Mouse (Mus musculus) adrenal gland, postnatal 4 days (tissue): Measurements from ENCODE around the gene Gm28051. TPM values are rescaled to one million over a fixed set of nuclear protein-coding genes. Genes with fewer than 3 reads are reported as not detected.

ENCODE experiments used
- DNase-seq, 2 experiments: peaks; one replicate each; pipeline ENCODE4 v3.0.0; 2021 to 2022; ENCODE audit warnings: low spot score in 2 of 2, mixed read lengths in 2 of 2
- total RNA-seq, 2 experiments: library from RNA; stranded (reverse); gene quantifications; 2 replicates each; pipeline ENCODE4 v1.2.3; 2021

Gm28051 gene
- total RNA-seq, 2 experiments from 2014 or later: not detected

DNA sequence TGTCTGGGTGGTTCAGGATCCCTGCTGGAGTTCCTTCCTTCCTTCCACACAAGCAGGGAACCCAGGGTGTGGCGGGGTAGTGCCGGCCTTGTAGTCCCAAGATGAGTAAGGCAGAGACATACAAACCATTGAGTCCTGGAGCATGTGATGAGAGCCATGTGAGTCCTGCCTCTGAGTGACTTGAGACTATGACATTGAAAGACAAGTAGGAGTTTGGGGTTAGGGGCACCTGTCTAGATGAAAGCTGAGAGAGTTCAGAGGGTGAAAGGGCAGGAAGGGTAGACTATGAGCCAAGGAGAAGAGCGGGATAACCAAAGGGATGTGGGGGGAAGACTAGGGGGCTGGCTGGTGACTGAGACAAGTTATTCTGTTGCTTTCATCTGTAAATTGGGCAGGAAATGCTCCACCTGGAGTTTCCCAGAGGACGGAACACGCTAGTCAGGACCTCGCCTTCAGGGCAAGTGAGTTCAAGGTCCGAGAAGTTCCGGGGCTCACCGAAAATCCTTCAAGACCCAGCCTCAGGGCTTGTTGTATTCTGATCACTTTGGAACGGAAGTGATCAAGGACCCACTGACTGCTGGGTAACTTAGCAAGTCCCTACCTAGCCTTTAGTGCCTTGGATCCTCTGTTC is 50.6 kb downstream of the Gm28051 start:
- no peak for DNase-seq

GRCm38 (mm10) chr12:102705906-102706640 is 51.5 kb downstream of the Gm28051 start:
- no peak for DNase-seq

GRCm38 (mm10) chr12:102705216-102705871 is 52.2 kb downstream of the Gm28051 start:
- DNase-seq: peak; percentile 70 to 81

DNA sequence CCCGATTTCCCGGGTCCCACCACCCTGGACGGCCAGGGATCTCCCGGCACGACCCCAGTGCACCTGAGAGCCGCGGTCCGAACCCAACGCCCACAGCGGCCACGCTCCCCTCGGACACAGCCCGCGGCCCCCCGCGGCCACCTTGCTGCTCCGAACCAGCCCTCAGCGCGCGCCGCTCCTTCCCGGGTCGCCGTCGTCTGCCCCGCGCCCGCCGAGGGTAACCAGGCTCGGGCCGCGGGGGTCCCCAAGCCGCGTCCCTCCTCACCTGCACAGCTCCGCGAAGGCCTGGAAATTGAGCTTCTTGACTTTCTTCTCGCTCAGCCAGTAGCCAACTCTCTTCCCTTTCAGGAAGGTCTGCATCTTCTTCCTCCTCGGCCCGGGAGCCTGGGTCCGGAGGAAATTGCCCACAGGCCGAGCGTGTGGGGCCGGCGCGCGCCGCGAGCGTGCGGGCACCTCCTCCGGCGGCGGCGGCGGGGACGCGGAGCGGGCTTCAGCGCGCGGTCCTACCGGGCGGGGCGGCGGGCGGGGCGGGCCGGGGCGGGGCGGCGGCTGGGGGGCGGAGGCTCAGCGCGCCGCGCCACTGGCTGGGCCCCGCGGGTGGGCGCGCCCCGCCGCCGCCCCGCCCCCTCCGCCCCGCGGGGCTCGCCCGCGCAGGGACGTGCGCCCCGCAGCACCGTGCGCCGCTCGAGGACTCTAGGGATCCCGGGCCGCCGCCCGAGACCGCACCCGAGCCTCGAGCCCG is 52.9 kb downstream of the Gm28051 start, which contains the start of gene Itpk1:
TSS of gene Itpk1 (minus strand) at position 474 of the 742 bp plus-strand sequence.
- peak in 1 of 2 experiments; percentile 28 for DNase-seq

DNA sequence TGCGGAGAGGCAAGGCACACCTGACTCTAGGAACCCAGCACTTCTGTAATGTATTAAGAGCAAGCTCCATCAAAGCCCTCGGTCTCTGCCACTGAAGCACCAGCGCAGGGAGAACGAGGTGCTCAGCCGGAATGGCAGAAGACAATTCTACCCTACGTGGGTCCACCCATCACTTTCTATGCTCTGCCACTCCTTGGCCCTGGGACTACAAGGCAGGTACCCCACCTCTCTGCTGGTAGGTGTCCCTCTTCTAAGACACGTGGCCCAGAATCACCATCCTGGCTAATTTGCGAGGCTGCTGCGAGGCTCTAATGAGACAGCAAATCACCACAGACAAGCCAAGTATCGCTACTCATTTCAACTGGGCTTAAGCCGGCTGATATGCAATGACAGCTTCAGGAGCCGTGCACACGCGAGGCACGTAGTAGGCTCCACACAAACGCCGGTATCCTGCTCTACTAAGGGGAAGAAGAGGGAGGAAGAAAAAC is 53.6 kb downstream of the Gm28051 start:
- DNase-seq: no peak

DNA sequence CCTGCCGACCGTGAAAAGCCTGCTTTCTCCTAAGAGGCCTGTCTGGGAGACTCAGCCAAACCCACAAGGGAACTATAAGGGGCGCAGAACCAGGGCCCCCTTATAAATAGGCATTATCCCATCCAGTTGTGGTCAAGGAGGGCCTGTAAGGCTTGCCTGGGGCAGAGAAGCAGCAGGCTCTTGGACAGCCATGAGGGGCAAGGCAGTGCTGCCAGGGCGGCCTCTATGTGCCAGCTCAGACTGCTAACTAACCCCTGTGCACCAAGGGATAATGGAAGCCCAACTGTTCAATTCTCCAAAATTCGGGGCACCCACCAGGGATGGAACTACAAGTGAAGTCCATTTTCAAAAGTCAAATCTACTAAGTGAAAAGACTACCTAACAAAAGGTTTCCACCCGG is 54.1 kb downstream of the Gm28051 start:
- DNase-seq: no peak

DNA sequence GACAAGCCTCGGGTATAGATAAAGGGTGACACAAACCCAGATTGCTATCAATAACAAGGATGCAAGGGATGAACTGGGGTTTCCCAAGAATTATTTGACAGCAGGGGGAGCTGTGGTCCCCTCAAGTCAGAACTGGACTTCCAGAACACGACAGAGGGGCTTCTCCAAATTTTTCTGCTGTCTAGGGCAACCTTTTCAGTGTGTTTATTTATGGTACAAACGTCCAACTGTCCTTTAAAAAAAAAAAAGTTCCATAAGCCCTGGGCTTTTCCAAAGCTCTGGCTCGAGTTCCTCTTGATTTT is 54.5 kb downstream of the Gm28051 start:
- DNase-seq: no peak

GRCm38 (mm10) chr12:102702356-102703110 is 55.0 kb downstream of the Gm28051 start:
- DNase-seq: peak in 1 of 2 experiments; percentile 70

- DNase-seq: no peak
Measured at GRCm38 (mm10) chr12:102701691-102702207, 55.8 kb downstream of the Gm28051 start.

DNA sequence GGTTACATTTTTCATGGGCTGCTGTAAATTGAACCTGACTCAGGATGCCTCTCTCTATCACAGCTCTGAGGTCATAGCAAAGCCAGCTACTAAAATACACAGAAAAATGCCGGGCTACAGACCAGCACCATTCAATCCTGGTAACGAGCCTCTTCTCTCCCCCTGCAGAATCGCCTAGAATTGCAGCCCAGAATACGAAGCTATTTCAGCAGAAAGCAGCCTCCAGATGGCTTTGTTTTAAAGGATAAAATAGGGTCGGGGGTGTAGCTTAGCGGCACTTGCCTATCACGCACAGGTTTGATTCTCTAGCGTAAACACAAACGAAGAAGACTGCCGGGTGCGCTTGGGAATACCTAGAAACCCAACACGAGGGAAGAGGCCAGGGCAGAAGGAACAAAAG is 57.1 kb downstream of the Gm28051 start:
- no peak for DNase-seq

- no peak for DNase-seq
Measured at GRCm38 (mm10) chr12:102699156-102699555, 58.4 kb downstream of the Gm28051 start.

DNA sequence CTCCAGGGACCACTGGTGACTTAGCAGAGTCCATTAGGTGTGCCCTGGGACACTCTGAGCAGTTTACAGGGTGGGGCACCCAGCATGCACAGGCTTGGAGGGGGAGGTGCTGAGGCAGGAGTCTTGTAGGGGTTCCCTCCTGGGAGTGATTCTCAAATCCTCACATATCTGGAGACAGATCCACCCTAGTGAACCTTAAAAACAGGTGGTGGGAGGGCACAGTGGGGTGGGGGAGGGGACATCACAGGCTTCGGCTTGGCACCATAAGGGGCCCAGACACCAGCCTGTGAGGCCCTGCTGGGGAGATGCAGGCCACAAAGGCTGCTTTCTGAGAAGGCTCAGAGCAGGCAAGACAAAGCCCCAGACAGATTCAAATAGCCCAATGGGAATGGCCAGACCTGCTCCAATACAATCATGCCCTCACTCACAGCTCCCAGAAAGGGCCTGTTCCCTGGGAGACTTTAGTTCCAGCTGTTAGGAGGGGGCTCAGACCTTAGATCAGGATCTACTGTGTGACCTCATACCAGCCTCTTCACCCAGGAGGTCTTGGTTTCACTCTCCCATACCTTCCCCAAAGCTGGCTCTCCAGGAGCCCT is 59.4 kb downstream of the Gm28051 start:
- DNase-seq: no peak

DNA sequence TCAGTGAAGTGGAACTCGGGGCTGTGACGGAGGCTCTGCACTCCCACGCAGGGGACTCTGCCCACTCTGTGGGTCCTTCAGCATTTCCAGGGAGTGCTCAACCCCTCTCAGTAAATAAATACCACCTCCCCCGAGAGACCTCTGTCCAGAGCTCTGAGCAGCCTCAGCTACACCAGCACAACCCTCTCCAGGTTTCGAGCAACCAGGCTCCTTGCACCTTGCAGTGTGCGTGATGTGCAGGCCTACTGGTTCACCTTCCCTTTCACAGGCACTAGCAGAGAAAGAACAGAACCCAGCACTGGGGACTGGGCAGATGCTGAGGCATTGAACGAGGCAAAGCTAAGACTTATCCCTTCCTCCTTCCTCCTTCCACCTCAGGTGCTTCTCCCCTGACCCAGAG is 60.2 kb downstream of the Gm28051 start:
- no peak for DNase-seq

- no peak for DNase-seq
Measured at GRCm38 (mm10) chr12:102696635-102697354, 60.8 kb downstream of the Gm28051 start.

DNA sequence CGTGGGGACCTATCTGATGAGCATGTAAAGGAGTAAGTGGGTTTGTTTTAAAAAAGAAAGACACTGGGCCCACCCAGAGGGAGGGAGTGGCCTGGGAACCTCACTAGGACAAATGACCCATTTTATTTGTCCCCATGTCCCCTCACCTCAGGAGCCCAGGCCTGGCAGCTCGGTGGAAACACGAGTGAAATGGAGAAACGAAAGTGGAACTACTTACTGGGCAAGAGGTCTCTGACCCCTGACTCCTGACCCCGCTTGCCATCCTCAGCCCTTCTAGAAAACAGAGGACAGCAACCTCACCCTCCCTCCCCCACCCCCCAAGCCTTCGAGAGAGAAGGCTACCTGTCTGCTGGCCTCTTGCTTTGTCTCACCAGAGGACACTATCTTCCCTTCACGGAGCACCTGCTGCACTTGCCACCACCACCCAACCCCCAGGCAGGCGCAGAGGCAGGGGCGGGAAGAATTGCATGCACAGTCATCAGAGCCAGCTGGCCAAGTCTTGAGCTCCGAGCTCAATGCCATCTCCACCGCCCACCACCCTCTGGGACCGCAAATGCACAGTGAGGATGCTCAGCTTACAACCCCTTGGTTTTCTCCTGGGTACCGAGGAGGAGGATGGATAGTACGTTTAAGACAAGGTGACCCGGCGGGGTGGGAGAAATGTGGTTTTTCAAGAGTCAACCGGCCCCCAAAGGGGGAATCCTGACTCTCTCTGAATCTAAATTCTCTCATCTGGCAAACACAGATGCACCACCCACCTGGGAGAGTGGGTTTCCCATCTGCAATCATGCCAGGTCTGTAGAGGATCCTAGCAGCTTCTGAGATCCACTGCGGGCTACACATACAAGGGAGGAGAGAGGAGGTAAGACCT is 62.0 kb downstream of the Gm28051 start:
- no peak for DNase-seq

- no peak for DNase-seq
Measured at GRCm38 (mm10) chr12:102691761-102692160, 65.8 kb downstream of the Gm28051 start.

DNA sequence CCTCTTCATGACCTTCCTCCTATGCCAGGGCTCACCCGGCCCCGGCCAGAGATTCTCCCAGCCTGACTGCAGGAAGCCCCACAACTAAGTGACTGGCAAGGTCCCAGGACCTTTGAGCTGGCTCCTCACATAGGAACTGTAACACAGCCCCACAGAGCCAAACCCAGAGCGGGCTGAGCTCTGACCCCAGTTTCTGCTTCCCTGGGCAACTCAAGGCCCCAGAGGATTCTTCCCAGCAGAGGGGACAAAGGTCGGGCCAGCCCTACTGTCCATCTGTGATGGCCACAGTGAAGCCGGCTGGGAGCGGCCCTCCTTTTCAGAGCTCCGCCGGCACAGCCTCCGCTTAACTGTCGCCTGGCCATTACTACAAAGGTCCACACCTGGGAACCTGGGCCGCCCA is 66.4 kb downstream of the Gm28051 start:
- no peak for DNase-seq

DNA sequence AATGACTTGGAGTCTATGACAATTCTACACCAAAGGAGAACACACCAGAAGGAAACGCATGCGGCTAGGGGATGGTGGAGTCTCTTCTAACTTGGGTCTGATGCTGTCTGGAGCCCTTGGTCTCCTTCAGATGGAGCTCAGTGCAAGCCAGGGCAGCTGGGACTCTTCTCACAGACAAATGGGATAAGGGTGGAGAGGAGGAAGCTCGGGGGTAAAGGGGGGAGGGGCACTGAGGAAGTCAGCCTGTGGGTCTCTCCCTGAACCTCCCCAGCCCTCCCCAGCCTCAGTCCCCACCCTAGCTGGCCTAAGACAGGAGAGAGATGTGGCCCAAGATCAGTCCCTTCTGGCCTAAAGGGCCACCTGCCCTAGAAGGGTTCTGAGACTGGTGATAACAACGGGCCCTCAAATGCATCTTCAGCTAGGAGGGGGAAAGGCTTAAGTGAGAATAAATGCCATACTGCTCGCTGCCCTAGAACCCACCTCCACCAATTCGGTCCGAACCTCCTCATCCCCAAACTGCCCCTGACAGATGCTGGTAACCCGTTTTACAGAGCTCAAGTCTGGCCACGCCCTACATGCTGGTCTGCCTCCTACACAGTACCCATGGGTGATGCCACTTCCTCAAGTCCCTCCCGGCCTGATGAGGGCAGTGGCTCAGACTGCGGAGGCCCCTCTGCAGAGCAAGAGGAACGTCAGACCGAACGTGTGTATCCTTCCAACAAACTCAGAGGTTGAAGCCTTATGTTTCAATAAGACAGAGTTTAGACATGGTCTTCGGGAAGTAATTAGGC is 67.6 kb downstream of the Gm28051 start:
- DNase-seq: no peak
